Mouse (Mus musculus): ENCODE measurements around the gene Rnf180.

DNA sequence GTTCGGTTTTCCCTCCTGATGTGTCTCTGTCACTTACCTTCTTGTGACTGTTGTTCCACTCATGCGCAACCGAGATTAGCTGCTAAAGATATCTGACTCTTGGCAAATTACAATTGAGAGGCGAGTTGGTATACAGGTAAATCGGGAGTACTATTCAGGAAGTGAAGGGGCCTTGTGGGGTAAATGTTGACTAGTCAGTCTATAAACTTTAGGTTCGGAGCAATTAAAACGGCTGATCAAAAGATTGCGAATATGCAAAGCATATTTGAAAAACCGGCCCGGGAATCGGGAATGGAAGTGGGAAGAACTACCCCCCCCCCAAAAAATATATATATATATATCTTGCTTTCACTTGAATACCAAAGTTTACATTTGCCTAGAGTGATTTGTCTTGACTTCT, at the start of gene Rnf180:
- TF ChIP-seq CTCF (IDR thresholded peaks at IDR 0.05; ENCODE audit: low read depth), result no peak
- TF ChIP-seq EP300 (IDR thresholded peaks at IDR 0.05; ENCODE audit: low read depth), result no peak

Data from liver, postnatal 0 days (tissue).